Mouse (Mus musculus) lung, adult 2 months (tissue): ENCODE data around the gene Olfr287. TPM values are rescaled to one million over a fixed set of nuclear protein-coding genes. Genes with fewer than 3 reads are reported as not detected.

ENCODE experiments used
- DNase-seq: peaks from one replicate; pipeline ENCODE4 v3.0.0; 2022
- H3K4me1 ChIP-seq: fragments of 200-500 bp; 2 replicates; pipeline ENCODE4 v1.6.1; 2011; ENCODE audit warnings: low read length; ENCODE audit not compliant: control insufficient read depth, insufficient read depth
- H3K4me3 ChIP-seq: fragments of 200-500 bp; replicated peaks from 2 replicates; pipeline ENCODE3; 2011; ENCODE audit warnings: low read depth, mild to moderate bottlenecking, control low read depth, low read length; ENCODE audit errors: extremely low read depth
- CTCF ChIP-seq: fragments of 200-500 bp; IDR thresholded peaks from 2 replicates; pipeline ENCODE4 v1.5.1; 2011; ENCODE audit warnings: mild to moderate bottlenecking, low read length, control low read depth; ENCODE audit not compliant: insufficient read depth
- POLR2A ChIP-seq: fragments of 200-500 bp; IDR thresholded peaks from 2 replicates; pipeline ENCODE4 v1.6.1; 2011; ENCODE audit warnings: low read depth, mild to moderate bottlenecking, control low read depth, low read length, borderline replicate concordance; ENCODE audit errors: extremely low read depth
- WGBS: fragments of 180-500 bp; shearing (Covaris S2); methylation state at CpG from one replicate; pipeline ENCODE4 v1.1.7; 2018; 5-methylcytosine and 5-hydroxymethylcytosine counted together
- polyA plus RNA-seq: library from polyadenylated mRNA; depleted of rRNA; stranded (reverse); fragments of >200 nt; gene quantifications from 2 replicates; pipeline ENCODE4 v1.2.3, GENCODE M21; 2012

The Olfr287 gene
- polyA plus RNA-seq, 1 experiment, result not detected

DNA sequence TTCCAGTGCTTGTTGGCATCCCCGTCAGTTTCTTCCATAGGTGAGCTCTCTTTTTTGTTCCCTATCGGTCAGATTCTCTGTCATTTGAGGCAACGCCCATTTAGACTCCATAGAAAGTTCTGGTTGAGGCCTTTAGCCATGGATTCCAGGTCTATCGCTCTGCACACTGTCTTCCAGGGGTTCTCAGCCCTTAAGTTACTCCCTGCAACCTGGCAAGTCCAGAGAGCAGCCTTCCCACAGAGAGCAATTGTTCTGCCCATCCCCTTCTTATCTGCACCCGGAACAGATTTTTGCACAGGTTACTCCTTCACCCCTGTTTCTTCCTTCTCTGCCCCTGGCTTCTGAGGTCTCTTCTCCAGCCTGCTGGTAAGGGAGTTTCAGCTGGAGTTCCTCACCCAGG, 48.7 kb downstream of the Olfr287 start:
- no peak for DNase-seq
- whole genome bisulfite sequencing, result 65% methylated on average over 5 of the region's 5 CpGs
- Histone ChIP-seq H3K4me3 (no peak overlapping the region), H3K4me1 (no peaks in the 10 kb centered on the region)
- no peak for TF ChIP-seq CTCF
- no peak for TF ChIP-seq POLR2A

GRCm38 (mm10) chr15:98170917-98171316, 49.9 kb downstream of the Olfr287 start:
- no peak overlapping the region for H3K4me3 ChIP-seq
- H3K4me1 ChIP-seq, result no peaks in the 10 kb centered on the region
- DNase-seq, result no peak
- 61% methylated on average over 9 of the region's 9 CpGs for WGBS
- TF ChIP-seq POLR2A (no peak), CTCF (no peak)

- Histone ChIP-seq H3K4me3 (no peak overlapping the region), H3K4me1 (no peaks in the 10 kb centered on the region)
- DNase-seq, result no peak
- 25% methylated on average over 7 of the region's 7 CpGs for WGBS
- TF ChIP-seq POLR2A (no peak), CTCF (no peak)
These were observed 50.5 kb downstream of the Olfr287 start for GRCm38 (mm10) chr15:98170365-98170764.

DNA sequence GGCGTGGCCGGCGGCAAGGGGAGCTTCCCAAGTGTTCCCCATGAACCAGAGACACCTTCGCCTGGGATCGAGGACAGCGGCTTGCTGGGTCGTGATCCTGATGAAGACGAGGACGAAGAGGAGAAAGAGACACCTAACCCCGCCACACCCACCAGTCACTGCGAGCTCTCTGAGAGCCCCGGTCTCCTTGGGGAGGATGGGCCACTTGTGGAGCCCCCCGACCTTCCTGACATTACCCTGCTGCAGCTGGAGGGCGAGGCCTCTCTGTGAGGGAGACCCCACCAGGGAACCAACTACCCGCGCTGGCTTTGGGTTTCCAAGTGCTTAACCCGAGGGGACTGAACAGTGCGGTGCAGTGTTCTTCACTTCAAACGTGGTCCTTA, 52.2 kb downstream of the Olfr287 start:
- Histone ChIP-seq H3K4me3 (peak overlapping the region; percentile 1), H3K4me1 (no peaks in the 10 kb centered on the region)
- DNase-seq, result no peak
- TF ChIP-seq CTCF (no peak), POLR2A (no peak)
- 13% methylated on average over 19 of the region's 19 CpGs for WGBS

- Histone ChIP-seq H3K4me3 (peak overlapping the region; percentile 1), H3K4me1 (no peaks in the 10 kb centered on the region)
- 4% methylated on average over 69 of the region's 69 CpGs for WGBS
- TF ChIP-seq POLR2A (no peak), CTCF (no peak)
- DNase-seq, result peak; percentile 19
These were observed 52.9 kb downstream of the Olfr287 start for GRCm38 (mm10) chr15:98167645-98168621.

GRCm38 (mm10) chr15:98166963-98167644, 53.8 kb downstream of the Olfr287 start, which contains the start of gene Ccdc184:
TSS of gene Ccdc184 (plus strand) at chr15:98167158.
- no peak for DNase-seq
- whole genome bisulfite sequencing, result 3% methylated on average over 18 of the region's 18 CpGs
- H3K4me1 ChIP-seq, result no peaks in the 10 kb centered on the region
- H3K4me3 ChIP-seq, result no peak within 1 kb of the TSS
- TF ChIP-seq POLR2A, result no peak
- no peak for TF ChIP-seq CTCF

- TF ChIP-seq POLR2A, result no peak
- no peak for TF ChIP-seq CTCF
- WGBS, result 76% methylated on average over 5 of the region's 5 CpGs
- no peak for DNase-seq
These were observed 55.3 kb downstream of the Olfr287 start, which contains the start of gene Asb8 for GRCm38 (mm10) chr15:98165525-98165924. TSS of gene Asb8 (minus strand) at chr15:98165625.

GRCm38 (mm10) chr15:98162561-98162960, 58.3 kb downstream of the Olfr287 start:
- no peak overlapping the region for H3K4me3 ChIP-seq
- DNase-seq, result no peak
- no peaks in the 10 kb centered on the region; the same call in none of the 2 replicates for H3K4me1 ChIP-seq
- TF ChIP-seq CTCF, result no peak
- WGBS, result 48% methylated on average over 4 of the region's 4 CpGs

More at GRCm38 (mm10) chr15:98165525-98165924, 55.3 kb downstream of the Olfr287 start, which contains the start of gene Asb8:
- H3K4me3 ChIP-seq, result no peak within 1 kb of the TSS
- no peaks in the 10 kb centered on the region; the same call in none of the 2 replicates for H3K4me1 ChIP-seq

DNA sequence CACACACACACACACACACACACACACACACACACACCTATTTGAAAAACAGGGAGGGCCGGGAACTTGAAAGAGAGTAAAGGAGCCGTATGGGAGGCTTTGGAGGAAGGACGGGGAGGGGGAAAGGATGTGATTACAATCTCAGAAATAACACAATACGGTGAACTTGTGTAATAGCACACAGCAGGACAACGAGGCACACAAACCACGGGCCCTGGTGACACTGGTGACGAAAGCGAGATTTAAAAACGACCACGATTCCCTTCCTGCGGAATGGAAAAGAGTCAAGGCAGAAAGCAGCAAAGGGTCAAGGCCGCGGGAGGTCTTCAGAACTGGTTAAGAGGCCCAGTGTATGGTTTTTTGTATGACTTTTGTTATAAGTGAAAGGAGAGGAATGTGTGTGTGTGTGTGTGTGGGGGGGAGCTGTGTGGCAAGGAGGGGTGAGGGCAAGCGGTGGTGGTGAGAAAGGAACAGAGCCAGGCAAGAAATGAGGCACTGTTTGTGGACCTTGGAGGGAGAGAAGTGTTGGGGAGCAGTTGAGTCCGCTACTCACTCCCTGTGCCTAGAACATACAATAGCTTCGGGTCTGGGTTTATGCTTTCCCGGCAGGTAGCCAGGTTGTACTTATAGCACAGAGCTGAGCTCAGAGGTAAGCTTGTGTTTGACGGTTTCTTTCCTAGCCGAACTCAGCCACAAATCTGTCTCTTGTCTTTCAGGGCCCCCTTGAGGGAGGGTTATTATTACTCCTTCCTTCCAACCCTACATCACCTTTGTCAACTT, 59.6 kb downstream of the Olfr287 start:
- Histone ChIP-seq H3K4me1 (no peaks in the 10 kb centered on the region; the same call in none of the 2 replicates), H3K4me3 (no peak overlapping the region)
- 53% methylated on average over 19 of the region's 19 CpGs for WGBS
- no peak for DNase-seq
- no peak for TF ChIP-seq POLR2A
- TF ChIP-seq CTCF, result no peak
